Mouse (Mus musculus): ENCODE measurements around the gene Gm16253.

Gm16253 gene

GRCm38 (mm10) chr3:96576690-96577541, at the start of gene Gm16253:
Gene Gm16253, plus strand, starts transcription at chr3:96576984.
- DNase-seq (ENCODE audit: low spot score in 2 of 2), result peak; percentile 93 to 97

DNA sequence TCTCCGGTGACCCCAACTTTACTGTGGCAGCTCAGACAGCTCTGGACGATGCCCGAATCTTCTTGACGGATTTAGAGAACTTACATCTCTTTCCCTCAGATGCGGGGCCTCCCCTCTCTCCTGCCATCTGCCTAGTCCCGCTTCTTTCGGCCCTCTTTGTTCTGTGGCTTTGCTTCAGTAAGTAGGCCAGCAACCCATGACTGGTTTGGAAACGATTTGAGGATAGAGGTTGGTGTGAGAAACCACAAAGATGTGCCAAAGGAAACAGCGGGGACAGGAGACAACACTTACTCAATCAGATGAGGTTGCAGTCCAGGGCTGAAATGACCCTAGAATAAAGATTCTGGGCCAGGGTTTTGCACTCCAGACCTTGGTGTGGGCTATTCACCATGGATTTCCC, 48.3 kb upstream of the Gm16253 start:
- no peak for DNase-seq (ENCODE audit: low spot score in 2 of 2)

GRCm38 (mm10) chr3:96532050-96532449, 44.7 kb upstream of the Gm16253 start:
- no peak for DNase-seq (ENCODE audit: low spot score in 2 of 2)

DNA sequence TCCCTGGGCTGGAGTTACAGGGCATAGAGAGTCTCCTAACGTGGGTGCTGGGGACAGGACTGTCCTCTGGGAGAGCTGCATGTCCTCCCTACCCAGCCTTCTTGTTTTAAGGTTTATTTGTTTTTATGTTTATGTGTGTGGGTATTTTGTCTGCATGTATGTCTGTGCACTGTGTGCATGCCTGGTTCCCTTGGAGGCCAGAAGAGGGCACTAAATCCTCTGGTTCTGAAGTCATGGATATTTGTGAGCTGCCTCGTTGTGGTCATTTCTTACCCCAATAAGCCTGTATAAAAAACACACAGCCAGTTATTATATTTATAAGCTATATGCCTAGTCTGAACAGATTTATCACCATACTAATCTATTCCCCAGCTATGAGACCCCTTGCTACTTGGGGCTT, 42.5 kb upstream of the Gm16253 start:
- no peak for DNase-seq (ENCODE audit: low spot score in 2 of 2)

GRCm38 (mm10) chr3:96539316-96539715, 37.5 kb upstream of the Gm16253 start:
- DNase-seq (ENCODE audit: low spot score in 2 of 2), result no peak

GRCm38 (mm10) chr3:96540740-96541139, 36.0 kb upstream of the Gm16253 start:
- DNase-seq (ENCODE audit: low spot score in 2 of 2), result no peak

- DNase-seq (ENCODE audit: low spot score in 2 of 2), result no peak
Measured at GRCm38 (mm10) chr3:96541328-96542078, 35.3 kb upstream of the Gm16253 start.

DNA sequence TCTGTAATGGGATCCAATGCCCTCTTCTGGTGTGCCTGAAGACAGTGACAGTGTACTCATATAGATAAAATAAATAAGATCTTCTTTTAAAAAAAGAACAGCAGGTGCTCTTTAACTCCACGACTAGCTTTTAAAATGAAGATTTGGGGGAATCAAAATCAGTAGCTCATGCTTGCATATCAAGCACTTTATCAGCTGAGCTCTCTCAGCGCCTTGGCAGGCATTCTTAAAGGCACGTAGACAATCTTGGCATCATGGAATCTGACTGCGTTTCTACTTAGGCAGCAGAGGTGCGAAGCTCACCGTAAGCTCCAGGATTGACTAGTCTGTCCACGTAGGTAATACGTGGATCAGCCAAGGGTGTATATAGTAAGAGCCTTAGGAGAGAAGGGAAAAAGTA, 34.2 kb upstream of the Gm16253 start:
- DNase-seq (ENCODE audit: low spot score in 2 of 2), result no peak

- DNase-seq (ENCODE audit: low spot score in 2 of 2), result peak; percentile 62 to 80
Measured at GRCm38 (mm10) chr3:96543345-96543744, 33.4 kb upstream of the Gm16253 start.

DNA sequence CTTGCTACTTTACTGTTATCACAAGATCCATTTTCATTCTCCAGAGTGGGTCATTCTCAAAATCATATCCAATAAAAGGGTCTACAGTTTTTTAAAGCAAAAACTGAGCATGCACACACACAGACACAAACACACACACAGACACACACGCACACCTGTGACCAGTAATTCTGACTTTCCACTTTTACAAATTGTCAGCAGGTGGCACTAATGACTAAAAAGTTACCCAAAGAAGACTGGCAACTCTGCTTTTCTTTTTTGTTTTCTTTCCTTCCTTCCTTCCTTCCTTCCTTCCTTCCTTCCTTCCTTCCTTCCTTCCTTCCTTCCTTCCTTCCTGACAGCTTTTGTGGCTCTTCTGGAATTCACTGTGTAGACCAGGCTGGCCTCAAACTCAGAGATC, 31.2 kb upstream of the Gm16253 start:
- DNase-seq (ENCODE audit: low spot score in 2 of 2), result no peak

DNA sequence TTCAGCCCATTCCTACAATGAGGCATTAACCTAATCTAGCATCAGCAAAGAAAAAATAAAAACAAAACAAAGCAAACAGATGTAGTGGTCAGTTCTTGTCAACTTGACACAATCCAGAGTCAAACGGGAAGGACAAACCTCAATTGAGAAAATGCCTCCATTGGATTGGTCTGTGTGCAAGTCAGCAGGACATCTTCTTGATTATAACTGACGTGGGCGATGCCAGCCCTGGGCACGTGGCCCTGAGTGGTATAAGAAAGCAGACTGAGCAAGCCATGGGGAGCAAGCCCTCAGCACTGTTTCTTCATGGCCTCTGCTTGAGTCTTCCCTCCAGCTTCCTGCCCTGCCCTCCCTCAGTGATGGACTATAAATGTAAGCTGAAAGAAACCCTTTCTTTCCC, 29.9 kb upstream of the Gm16253 start:
- DNase-seq (ENCODE audit: low spot score in 2 of 2), result no peak

DNA sequence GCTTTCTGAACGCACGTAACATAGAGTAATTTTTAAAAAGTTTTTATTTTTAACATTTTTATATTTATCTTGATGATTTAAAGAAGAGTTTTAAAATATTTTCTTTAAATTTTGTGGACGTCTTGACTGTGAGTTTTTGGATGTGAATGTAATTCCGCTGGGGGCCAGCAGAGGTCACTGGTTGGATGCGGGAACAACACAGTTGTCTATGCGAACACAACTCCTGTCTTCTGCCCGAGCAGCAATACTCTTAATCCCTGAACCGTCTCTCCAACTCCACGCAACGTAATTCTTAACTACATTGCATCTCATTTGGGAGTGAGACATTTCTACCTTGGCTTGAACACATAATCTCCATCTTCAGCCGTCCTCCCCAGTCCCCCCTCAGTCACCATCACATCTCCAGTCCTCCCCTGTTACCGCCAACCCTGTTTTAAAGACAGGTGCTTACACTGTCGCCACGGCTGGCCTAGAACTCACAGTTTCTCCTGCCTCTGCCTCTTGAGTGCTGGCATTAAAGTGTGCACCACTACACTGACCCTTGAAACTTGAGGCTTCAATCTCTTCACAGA, 29.3 kb upstream of the Gm16253 start:
- DNase-seq (ENCODE audit: low spot score in 2 of 2), result peak; percentile 84 to 89

DNA sequence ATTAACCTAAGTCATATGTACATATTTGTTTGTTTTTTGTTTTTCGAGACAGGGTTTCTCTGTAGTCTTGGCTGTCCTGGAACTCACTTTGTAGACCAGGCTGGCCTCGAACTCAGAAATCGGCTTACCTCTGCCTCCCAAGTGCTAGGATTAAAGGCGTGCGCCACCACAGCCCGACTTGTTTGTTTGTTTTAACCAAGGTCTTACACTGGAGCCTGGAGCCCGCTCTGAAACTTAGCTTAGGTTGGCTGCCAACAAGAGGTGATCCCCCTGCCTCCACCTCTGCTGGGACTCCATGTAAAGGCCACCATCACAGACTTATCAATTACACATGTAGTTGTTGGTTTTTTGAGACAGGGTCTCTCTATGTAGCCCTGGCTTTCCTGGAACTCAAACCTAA, 28.0 kb upstream of the Gm16253 start:
- no peak for DNase-seq (ENCODE audit: low spot score in 2 of 2)

DNA sequence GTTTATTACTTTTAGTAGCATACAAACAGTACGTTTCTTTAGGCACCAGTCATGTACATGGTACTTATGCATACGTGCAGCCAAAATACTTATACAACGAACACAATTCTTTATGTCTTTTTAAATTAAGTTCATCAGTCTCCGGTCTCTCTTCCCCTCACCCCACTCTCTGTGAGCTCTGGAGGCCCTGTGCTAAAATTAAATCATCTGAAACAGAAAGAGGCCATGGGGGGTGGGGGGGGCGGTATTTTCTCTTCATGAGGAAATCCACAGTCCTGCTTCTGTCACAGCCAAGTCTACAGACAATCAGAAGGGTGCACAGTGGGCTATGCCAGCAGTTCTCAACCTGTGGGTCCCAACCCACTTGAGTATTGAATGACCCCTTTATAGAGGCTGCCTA, 27.4 kb upstream of the Gm16253 start:
- DNase-seq (ENCODE audit: low spot score in 2 of 2), result no peak

DNA sequence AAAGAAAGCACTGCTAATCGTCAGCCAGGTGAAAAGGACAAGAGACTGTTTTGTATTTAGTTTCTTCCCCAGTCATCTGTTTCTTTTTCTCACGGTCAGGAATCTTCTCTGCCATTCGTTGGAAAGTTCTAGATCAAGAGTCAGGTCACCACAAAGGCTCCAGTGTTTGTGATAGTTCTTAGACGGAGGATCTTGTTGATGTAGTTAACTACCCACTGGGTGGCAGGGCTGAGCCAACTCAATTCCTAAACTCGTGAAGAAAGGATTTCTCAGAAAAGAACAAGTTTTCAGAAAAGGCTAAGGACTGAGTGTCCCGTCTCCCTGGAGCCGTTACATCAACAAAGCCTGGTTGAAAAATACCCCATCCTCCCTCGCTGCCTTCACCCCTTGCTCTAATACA, 25.6 kb upstream of the Gm16253 start:
- DNase-seq (ENCODE audit: low spot score in 2 of 2), result peak; percentile 61 to 75

DNA sequence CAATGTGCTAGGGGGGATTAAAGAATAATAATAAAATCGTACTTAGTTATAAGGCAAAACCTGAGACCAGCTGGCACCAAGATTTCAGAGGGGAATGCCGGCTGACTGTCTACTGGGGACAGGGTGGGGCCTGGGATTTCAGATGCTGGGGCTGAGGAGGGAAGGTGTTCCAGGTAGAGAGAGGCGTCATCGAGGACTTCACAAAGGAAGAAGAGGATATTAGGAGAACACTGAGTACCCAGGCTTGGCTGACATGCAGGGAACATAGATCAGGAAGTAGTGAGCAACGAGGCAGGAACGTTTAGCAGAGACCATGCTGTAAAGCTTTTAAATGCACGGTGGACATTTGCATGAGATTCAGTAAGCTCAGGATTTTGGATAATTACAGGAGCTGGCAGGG, 24.9 kb upstream of the Gm16253 start:
- no peak for DNase-seq (ENCODE audit: low spot score in 2 of 2)

GRCm38 (mm10) chr3:96553601-96554000, 23.2 kb upstream of the Gm16253 start:
- DNase-seq (ENCODE audit: low spot score in 2 of 2), result no peak

DNA sequence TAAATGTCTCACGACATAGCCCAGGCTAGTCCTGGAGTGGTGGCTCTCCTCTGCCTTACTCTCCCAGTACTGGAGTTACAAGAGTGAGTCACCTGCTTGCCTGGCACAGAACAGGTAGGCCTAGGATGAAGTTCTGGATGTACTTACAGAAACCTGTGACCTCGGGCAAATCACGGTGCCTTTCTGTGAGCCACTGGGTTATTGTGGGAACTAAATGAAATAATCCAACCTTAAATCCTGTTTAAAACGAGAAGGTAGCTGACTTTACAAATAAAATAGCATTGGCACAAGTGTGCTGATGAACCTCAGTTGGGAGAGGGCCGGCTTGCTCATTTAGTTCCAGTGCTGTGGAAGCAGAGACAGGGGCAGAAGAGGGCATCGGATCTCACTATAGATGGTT, 22.5 kb upstream of the Gm16253 start:
- DNase-seq (ENCODE audit: low spot score in 2 of 2), result no peak

DNA sequence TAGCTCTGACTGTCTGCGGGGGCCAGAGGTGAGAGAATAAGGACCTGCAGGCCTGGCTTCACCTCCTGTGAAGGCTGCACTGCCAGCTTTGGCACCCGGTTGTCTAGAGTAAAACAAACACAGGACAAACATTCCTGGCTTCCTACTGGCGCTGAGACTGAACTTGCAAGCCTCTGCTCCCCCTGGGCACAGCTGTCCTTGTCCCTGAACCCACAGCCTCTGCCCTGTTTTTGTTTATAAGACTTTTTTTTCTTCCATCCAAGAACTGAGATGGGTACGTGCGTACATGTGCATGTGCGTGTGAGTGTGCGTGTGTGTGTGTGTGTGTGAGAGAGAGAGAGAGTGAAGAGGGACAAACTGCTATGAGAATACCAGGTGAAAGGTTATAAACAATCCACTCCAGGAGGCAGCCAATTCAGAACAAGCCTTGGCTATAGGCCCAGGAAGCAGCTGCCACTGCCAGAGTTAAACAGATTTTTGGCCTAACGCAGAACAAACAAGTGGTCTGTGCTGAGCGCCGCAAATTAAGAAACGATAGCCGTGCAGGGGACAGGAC, 21.7 kb upstream of the Gm16253 start:
- DNase-seq (ENCODE audit: low spot score in 2 of 2), result peak; percentile 71 to 80

GRCm38 (mm10) chr3:96555999-96556614, 20.7 kb upstream of the Gm16253 start:
- DNase-seq (ENCODE audit: low spot score in 2 of 2), result no peak

DNA sequence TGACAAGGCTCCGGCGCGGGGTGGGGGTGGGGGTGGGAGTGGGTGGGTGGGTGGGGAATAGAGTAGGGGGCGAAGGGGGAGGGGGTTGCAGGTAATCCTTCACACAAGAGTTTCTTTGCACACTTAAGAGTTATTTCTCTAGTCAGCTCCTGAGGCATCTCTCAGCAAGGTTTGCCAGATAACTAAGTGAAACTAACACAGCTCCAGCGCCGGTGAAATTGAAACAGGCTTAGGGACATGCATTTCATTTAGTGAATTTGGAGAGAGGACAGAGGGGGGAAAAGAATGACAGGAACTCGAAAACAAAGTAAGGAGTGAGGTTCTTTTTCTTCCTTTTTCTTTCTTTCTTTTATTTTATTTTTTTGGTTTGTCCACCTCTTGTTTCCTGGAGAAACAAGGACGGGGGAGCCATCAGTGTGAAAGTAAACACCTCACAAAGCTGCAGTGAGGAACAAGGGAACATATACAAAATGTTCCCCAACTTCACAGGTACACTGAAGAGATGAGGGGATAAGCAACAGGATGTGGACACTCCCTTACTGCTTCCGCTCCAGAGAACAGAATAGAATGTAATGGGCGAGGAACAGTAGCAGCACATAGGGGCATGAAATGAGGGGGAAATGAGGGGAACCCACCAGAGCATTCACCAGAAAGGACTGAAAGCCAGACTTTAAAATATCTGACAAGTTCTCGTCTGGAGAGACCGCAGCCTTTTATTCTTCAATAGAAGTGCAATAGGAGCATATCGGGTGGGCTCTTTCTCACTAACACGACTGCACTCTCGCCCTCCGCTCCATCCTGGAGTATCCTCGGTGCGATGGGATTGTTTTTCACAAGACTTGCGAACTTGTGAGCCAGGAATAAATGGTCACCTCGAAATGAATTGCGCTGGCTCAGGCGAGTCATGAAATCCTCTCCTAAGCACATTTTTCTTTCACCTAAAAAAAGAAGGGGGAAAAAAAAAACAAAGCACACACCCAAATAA, 19.8 kb upstream of the Gm16253 start:
- no peak for DNase-seq (ENCODE audit: low spot score in 2 of 2)

All from right cerebral cortex, postnatal 10 days (tissue).